Mouse (Mus musculus): Measurements from ENCODE around the gene A830031A19Rik.

A830031A19Rik gene

GRCm38 (mm10) chr11:24000675-24001074, 74.2 kb downstream of the A830031A19Rik start:
- no peak for DNase-seq

Data from kidney, postnatal 10 days (tissue).